ENCODE assay signal across 27 mouse cellular contexts in the genomic region with DNA sequence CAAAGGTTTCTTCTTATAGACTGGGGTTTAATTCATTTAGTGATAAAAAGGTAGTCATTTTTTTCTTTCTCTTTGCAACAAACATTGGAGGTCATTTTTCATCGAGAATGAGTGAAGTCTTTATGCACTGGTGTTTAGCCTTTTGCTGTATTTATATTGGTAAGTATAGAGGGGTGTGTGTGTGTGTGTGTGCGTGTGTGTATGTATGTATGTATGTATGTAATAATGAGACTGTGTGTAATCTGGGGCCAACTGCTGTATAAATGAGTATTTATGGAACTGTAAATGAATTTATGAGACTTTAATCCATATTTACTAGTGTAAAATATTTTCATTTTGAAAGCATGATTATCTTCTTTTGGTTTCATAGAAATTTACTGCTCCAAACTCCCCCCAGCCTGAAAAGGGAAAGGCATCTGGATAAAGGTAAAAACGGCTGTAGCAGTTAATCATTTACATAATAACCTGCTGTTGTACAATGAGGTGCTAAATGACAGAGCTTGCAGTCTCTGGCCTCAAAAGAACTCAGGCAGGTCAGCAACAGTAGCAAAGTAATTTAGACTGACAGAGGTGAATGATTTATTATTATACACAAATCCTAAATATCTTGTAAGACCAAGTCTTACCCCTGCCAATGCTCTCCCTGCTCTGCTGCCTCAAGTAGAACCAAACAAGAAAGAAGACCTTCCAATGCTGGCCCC. TPM values are rescaled to one million over a fixed set of nuclear protein-coding genes. Genes with fewer than 3 reads are reported as not detected.
"Had no signal": no experiment of that assay in that cellular context is flagged by ENCODE, and none has a peak within 500 bp of the region (broad histone marks: within the 10 kb centered on the region; RNA-seq: fewer than 3 reads in every experiment).

No protein-coding gene starts in this region.

- H3K36me3 ChIP-seq: liver, embryonic 15.5 days; lung, embryonic 15.5 days; midbrain, embryonic 13.5 days; neural tube, embryonic 13.5 days; neural tube, embryonic 15.5 days had no signal

- H3K9me3 ChIP-seq: liver, embryonic 15.5 days; lung, embryonic 15.5 days; megakaryocyte, embryonic 14.5 days had no signal

- H3K27ac ChIP-seq: liver, embryonic 15.5 days; lung, embryonic 15.5 days; macrophage; midbrain, embryonic 13.5 days; neural tube, embryonic 13.5 days; neural tube, embryonic 15.5 days had no signal

- H3K27me3 ChIP-seq: liver, embryonic 15.5 days; lung, embryonic 15.5 days; megakaryocyte, embryonic 14.5 days; midbrain, embryonic 13.5 days; neural tube, embryonic 13.5 days; neural tube, embryonic 15.5 days had no signal

- ATAC-seq: liver, postnatal 0 days; lung, postnatal 0 days; midbrain, embryonic 13.5 days; midbrain, embryonic 16.5 days had no signal

- H3K4me3 ChIP-seq: liver, embryonic 15.5 days; lung, embryonic 15.5 days; megakaryocyte, embryonic 14.5 days; midbrain, embryonic 13.5 days; myocyte; neural tube, embryonic 13.5 days; neural tube, embryonic 15.5 days had no signal

- H3K4me2 ChIP-seq: liver, embryonic 15.5 days; lung, embryonic 15.5 days; midbrain, embryonic 11.5 days; midbrain, embryonic 13.5 days; neural tube, embryonic 13.5 days; neural tube, embryonic 15.5 days had no signal

- H3K9ac ChIP-seq: liver, embryonic 15.5 days; liver, postnatal 0 days; lung, embryonic 15.5 days; midbrain, embryonic 13.5 days; neural tube, embryonic 13.5 days; neural tube, embryonic 15.5 days had no signal

- H3K4me1 ChIP-seq: liver, embryonic 15.5 days; lung, embryonic 15.5 days; megakaryocyte, embryonic 14.5 days; midbrain, embryonic 13.5 days; neural tube, embryonic 13.5 days; neural tube, embryonic 15.5 days had no signal

- DNase-seq: liver, postnatal 0 days; lung, adult 2 months; lung, postnatal 14 days; lung, postnatal 36 days; retina, postnatal 1 day; right cerebral cortex, adult 18-20 months; right cerebral cortex, postnatal 25 days; right cerebral cortex, postnatal 4 days; spleen, adult 18-20 months; thymus, adult 18-20 months; thymus, postnatal 14 days; thymus, postnatal 36 days had no signal

RNA-seq across cellular contexts. Expression of a gene that starts 15.2 kb away (rescaled TPM):
- polyA plus RNA-seq: liver, embryonic 15.5 days; liver, postnatal 0 days; lung, adult 2 months; lung, embryonic 15.5 days; lung, postnatal 0 days; macrophage; midbrain, embryonic 11.5 days; midbrain, embryonic 13.5 days; midbrain, embryonic 16.5 days; myocyte; neural tube, embryonic 11.5 days; neural tube, embryonic 13.5 days; neural tube, embryonic 15.5 days; small intestine, adult 2 months; thymus, postnatal 0 days; urinary bladder, adult 2 months had no signal
